Mouse (Mus musculus) MEL (cell line): Measurements from ENCODE around the gene Dpep3. TPM values are rescaled to one million over a fixed set of nuclear protein-coding genes. Genes with fewer than 3 reads are reported as not detected.

Experiments used
- DNase-seq: peaks from one replicate; pipeline ENCODE4 v3.0.0; 2011; ENCODE audit warnings: low read depth, low spot score
- H3K27ac ChIP-seq: 2 replicates; pipeline ENCODE4 v1.5.1; 2012; ENCODE audit warnings: low read depth, mild to moderate bottlenecking, control low read depth, low read length, moderate library complexity; ENCODE audit not compliant: control insufficient read depth
- H3K27me3 ChIP-seq, 2 experiments: fragments of 150-350 bp in 1 of 2; sonication (generic) in 1 of 2; 2 replicates each; pipeline ENCODE4 v1.6.1; 2012; ENCODE audit warnings: low read length in 2 of 2, mild to moderate bottlenecking in 2 of 2, improper control_type of control experiment in 1 of 2, moderate library complexity in 1 of 2; ENCODE audit not compliant: insufficient read depth in 2 of 2, control insufficient read depth in 1 of 2
- H3K36me3 ChIP-seq, 2 experiments: 2 replicates each; pipeline ENCODE4 v1.6.1; 2012 to 2014; ENCODE audit warnings: low read length in 2 of 2, improper control_type of control experiment in 1 of 2, inconsistent platforms in 1 of 2, mild to moderate bottlenecking in 1 of 2; ENCODE audit not compliant: insufficient read depth in 2 of 2, control insufficient read depth in 1 of 2
- H3K4me1 ChIP-seq, 2 experiments: fragments of 150-350 bp in 1 of 2; sonication (generic) in 1 of 2; 2 replicates each; pipeline ENCODE4 v1.6.1; 2012; ENCODE audit warnings: low read length in 2 of 2, improper control_type of control experiment in 1 of 2, mild to moderate bottlenecking in 1 of 2; ENCODE audit not compliant: insufficient read depth in 2 of 2, control insufficient read depth in 1 of 2
- H3K4me3 ChIP-seq, 2 experiments: fragments of 150-350 bp in 1 of 2; sonication (generic) in 1 of 2; 2 replicates each; pipeline ENCODE4 v1.5.1; 2012; ENCODE audit warnings: low read depth in 2 of 2, low read length in 2 of 2, mild to moderate bottlenecking in 2 of 2, moderate library complexity in 2 of 2, control low read depth in 1 of 2, improper control_type of control experiment in 1 of 2; ENCODE audit not compliant: control insufficient read depth in 1 of 2, insufficient read depth in 1 of 2
- H3K79me2 ChIP-seq: 2 replicates; pipeline ENCODE4 v1.6.1; 2012; ENCODE audit warnings: mild to moderate bottlenecking, low read length, moderate library complexity; ENCODE audit not compliant: control insufficient read depth, poor library complexity, insufficient read depth
- H3K9ac ChIP-seq: 2 replicates; pipeline ENCODE4 v1.6.1; 2012; ENCODE audit warnings: low read depth, mild to moderate bottlenecking, control low read depth, low read length, moderate library complexity; ENCODE audit not compliant: control insufficient read depth, poor library complexity, severe bottlenecking
- H3K9me3 ChIP-seq: fragments of 150-350 bp; sonication (generic); replicated peaks from 2 replicates; pipeline ENCODE4 v1.6.1; 2012; ENCODE audit warnings: mild to moderate bottlenecking, low read length, improper control_type of control experiment, moderate library complexity; ENCODE audit not compliant: insufficient read depth
- CTCF ChIP-seq, 3 experiments: IDR thresholded peaks in 2 of 3; conservative IDR thresholded peaks in 1 of 3; 2 replicates each; pipeline ENCODE4 v1.5.1; 2011 to 2012; ENCODE audit warnings: low read length in 3 of 3, low read depth in 2 of 3, mild to moderate bottlenecking in 2 of 3, improper control_type of control experiment in 1 of 3, inconsistent platforms in 1 of 3, mixed read lengths in 1 of 3, moderate library complexity in 1 of 3; ENCODE audit not compliant: control insufficient read depth in 1 of 3, insufficient read depth in 1 of 3, poor library complexity in 1 of 3, severe bottlenecking in 1 of 3
- ELF1 ChIP-seq: IDR thresholded peaks from 2 replicates; pipeline ENCODE4 v1.6.1; 2014; ENCODE audit warnings: low read depth, mild to moderate bottlenecking, inconsistent platforms, low read length, improper control_type of control experiment, moderate library complexity
- EP300 ChIP-seq, 2 experiments: IDR thresholded peaks; 2 replicates each; pipeline ENCODE4 v1.6.1; 2011; ENCODE audit warnings: improper control_type of control experiment in 2 of 2, low read length in 2 of 2, low read depth in 1 of 2, mild to moderate bottlenecking in 1 of 2
- ETS1 ChIP-seq: IDR thresholded peaks from 2 replicates; pipeline ENCODE4 v1.6.1; 2012; ENCODE audit warnings: low read depth, mild to moderate bottlenecking, inconsistent platforms, low read length, improper control_type of control experiment, moderate library complexity
- GATA1 ChIP-seq: IDR thresholded peaks from 2 replicates; pipeline ENCODE4 v1.6.1; 2011; ENCODE audit warnings: low read depth, low read length, improper control_type of control experiment
- JUND ChIP-seq: IDR thresholded peaks from 2 replicates; pipeline ENCODE4 v1.6.1; 2011; ENCODE audit warnings: low read depth, mild to moderate bottlenecking, improper control_type of control experiment, low read length
- KAT2A ChIP-seq: conservative IDR thresholded peaks from 2 replicates; pipeline ENCODE4 v1.6.1; 2012; ENCODE audit warnings: low read depth, low read length, improper control_type of control experiment, inconsistent platforms
- MAFK ChIP-seq: IDR thresholded peaks from 2 replicates; pipeline ENCODE4 v1.6.1; 2011; ENCODE audit warnings: low read depth, mild to moderate bottlenecking, low read length, improper control_type of control experiment, borderline replicate concordance
- MAX ChIP-seq: IDR thresholded peaks from 2 replicates; pipeline ENCODE4 v1.6.1; 2011; ENCODE audit warnings: low read length, improper control_type of control experiment
- MAZ ChIP-seq: IDR thresholded peaks from 2 replicates; pipeline ENCODE4 v1.6.1; 2012; ENCODE audit warnings: low read depth, mild to moderate bottlenecking, inconsistent platforms, low read length, improper control_type of control experiment
- MYB ChIP-seq: IDR thresholded peaks from 2 replicates; pipeline ENCODE4 v1.6.1; 2011; ENCODE audit warnings: mild to moderate bottlenecking, low read depth, low read length, improper control_type of control experiment
- RAD21 ChIP-seq: IDR thresholded peaks from 2 replicates; pipeline ENCODE4 v1.6.1; 2011; ENCODE audit warnings: mild to moderate bottlenecking, low read depth, low read length, improper control_type of control experiment
- SIN3A ChIP-seq: IDR thresholded peaks from 2 replicates; pipeline ENCODE4 v1.6.1; 2012; ENCODE audit warnings: low read length, improper control_type of control experiment, inconsistent platforms
- SMC3 ChIP-seq: IDR thresholded peaks from 2 replicates; pipeline ENCODE4 v1.6.1; 2011; ENCODE audit warnings: low read depth, low read length, improper control_type of control experiment
- ZC3H11A ChIP-seq: IDR thresholded peaks from 2 replicates; pipeline ENCODE4 v1.6.1; 2012; ENCODE audit warnings: low read depth, mild to moderate bottlenecking, inconsistent platforms, low read length, improper control_type of control experiment
- polyA plus RNA-seq, 2 experiments: library from polyadenylated mRNA; stranded (reverse) in 1 of 2; unstranded in 1 of 2; fragments of >175 nt in 1 of 2; fragments of >200 nt in 1 of 2; gene quantifications; 2 replicates each; pipeline versions ENCODE4 v1.2.1 to v1.2.4; 2012; ENCODE audit warnings: low replicate concordance in 2 of 2, low read depth in 1 of 2; ENCODE audit not compliant: insufficient read length in 2 of 2, insufficient read depth in 1 of 2, missing spikeins in 1 of 2
- total RNA-seq: library from RNA; depleted of rRNA; stranded (reverse); fragments of 300-350 nt; gene quantifications from 2 replicates; pipeline ENCODE4 v1.2.3, GENCODE M21; 2012; rRNA removed

The Dpep3 gene
- not detected in 2 replicates for total RNA-seq
- under 1 TPM in 1 of 2 experiments, not detected in 1; 0.11 TPM for polyA plus RNA-seq

DNA sequence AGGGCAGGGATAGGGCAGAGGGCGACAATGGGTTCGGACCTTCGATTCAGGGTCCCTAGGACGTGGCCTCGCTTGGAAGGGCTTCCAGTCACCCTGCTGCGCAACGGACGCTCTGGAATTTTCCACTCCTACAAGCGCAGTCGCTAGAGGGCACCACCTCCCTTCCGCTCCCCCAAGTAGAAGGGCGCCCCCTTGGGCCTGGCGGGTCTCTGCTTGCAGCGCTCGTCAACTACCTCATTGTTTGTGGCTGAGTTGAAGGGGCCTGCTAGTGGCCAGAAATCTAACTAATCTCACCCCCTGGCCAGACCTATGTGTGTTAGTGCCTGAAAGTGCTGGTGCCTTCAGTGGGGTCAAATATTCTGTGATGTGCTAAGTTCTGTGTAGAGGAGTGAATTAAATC is at the start of gene Dpep3:
Gene Dpep3, minus strand, starts transcription at position 105 of the 400 bp plus-strand sequence.
- Histone ChIP-seq H3K9me3 (no peaks in the 10 kb centered on the region), H3K27ac (no peak within 1 kb of the TSS), H3K27me3 (no peaks in the 10 kb centered on the region), H3K4me3 (no peak within 1 kb of the TSS), H3K9ac (no peak within 1 kb of the TSS), H3K36me3 (peaks cover 0 to 5% of the 10 kb centered on the region in 2 experiments; a peak in 2 of 4 replicates), H3K4me1 (peaks cover 3 to 10% of the 10 kb centered on the region in 2 experiments; a peak in 3 of 4 replicates), H3K79me2 (no peaks in the 10 kb centered on the region)
- TF ChIP-seq MAZ: no peak
- no peak for TF ChIP-seq MYB
- TF ChIP-seq JUND: no peak
- peak in 2 of 3 experiments; percentile 41 to 52; a peak in 4 of 6 replicates for TF ChIP-seq CTCF (IDR thresholded peaks at IDR 0.05 in 2 of 3, conservative IDR thresholded peaks at IDR 0.05 in 1 of 3; ENCODE audit: control insufficient read depth in 1 of 3, insufficient read depth in 1 of 3, low read depth in 2 of 3, low read length in 3 of 3, poor library complexity in 1 of 3, severe bottlenecking in 1 of 3)
- TF ChIP-seq MAX: no peak
- no peak for DNase-seq

DNA sequence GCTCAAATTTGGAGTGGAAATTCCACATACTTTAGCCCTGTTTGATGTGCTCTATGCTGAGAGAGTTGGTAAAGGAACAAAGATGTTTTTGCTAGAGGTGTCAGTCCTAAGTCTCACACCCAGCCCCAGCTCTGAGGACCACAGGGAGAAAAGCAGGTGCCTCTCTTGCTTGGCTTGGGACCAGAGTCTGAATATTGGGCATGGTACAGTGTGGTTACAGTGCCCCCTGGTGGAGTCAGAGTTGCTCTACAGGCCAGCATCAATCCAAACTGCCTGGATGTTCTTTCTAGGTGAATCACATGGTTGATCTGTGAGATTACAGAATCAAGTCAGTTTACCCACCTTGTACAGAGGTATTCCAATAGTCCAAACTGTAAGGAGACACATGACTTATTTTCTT is 43.3 kb upstream of the Dpep3 start:
- Histone ChIP-seq H3K36me3 (peaks cover 0 to 10% of the 10 kb centered on the region in 2 experiments; a peak in 2 of 4 replicates), H3K9ac (no peak overlapping the region), H3K79me2 (no peaks in the 10 kb centered on the region), H3K27ac (no peak overlapping the region), H3K9me3 (no peaks in the 10 kb centered on the region), H3K4me1 (peaks cover 5 to 6% of the 10 kb centered on the region in 2 experiments; a peak in 3 of 4 replicates), H3K4me3 (no peak overlapping the region), H3K27me3 (no peaks in the 10 kb centered on the region)
- peak; percentile 93 for TF ChIP-seq ZC3H11A
- no peak for TF ChIP-seq KAT2A
- no peak for TF ChIP-seq MAFK
- peak; percentile 97 for TF ChIP-seq RAD21
- TF ChIP-seq ELF1: no peak
- TF ChIP-seq MYB: no peak
- TF ChIP-seq SMC3: peak; percentile 96
- peak; percentile 26; the same call in 1 of the 2 replicates for TF ChIP-seq GATA1
- peak; percentile 92 to 96 (median 93) for TF ChIP-seq CTCF (IDR thresholded peaks at IDR 0.05 in 2 of 3, conservative IDR thresholded peaks at IDR 0.05 in 1 of 3; ENCODE audit: control insufficient read depth in 1 of 3, insufficient read depth in 1 of 3, low read depth in 2 of 3, low read length in 3 of 3, poor library complexity in 1 of 3, severe bottlenecking in 1 of 3)
- peak; percentile 81 for DNase-seq

GRCm38 (mm10) chr8:106018039-106018438 is 38.8 kb upstream of the Dpep3 start:
- Histone ChIP-seq H3K79me2 (no peaks in the 10 kb centered on the region), H3K27me3 (no peaks in the 10 kb centered on the region), H3K4me3 (no peak overlapping the region), H3K27ac (peak overlapping the region; percentile 58), H3K9ac (no peak overlapping the region), H3K36me3 (peaks cover 0 to 26% of the 10 kb centered on the region in 2 experiments; a peak in 3 of 4 replicates), H3K9me3 (no peaks in the 10 kb centered on the region), H3K4me1 (peaks cover 15 to 19% of the 10 kb centered on the region in 2 experiments)
- DNase-seq: peak; percentile 40
- TF ChIP-seq CTCF (IDR thresholded peaks at IDR 0.05 in 2 of 3, conservative IDR thresholded peaks at IDR 0.05 in 1 of 3; ENCODE audit: control insufficient read depth in 1 of 3, insufficient read depth in 1 of 3, low read depth in 2 of 3, low read length in 3 of 3, poor library complexity in 1 of 3, severe bottlenecking in 1 of 3) (no peak), ETS1 (0 out of 2 replicates have a peak, but pooled peaks have one; percentile 6), EP300 (IDR thresholded peaks at IDR 0.05; ENCODE audit: low read depth in 1 of 2, low read length in 2 of 2) (0 out of 4 replicates have a peak, but pooled peaks of 1 of the 2 experiments have one; percentile 15), GATA1 (peak; percentile 47; the same call in 1 of the 2 replicates), SIN3A (peak; percentile 44; the same call in 1 of the 2 replicates)
